Comparison of ENCODE assay signal across 18 mouse cellular contexts in the genomic region with DNA sequence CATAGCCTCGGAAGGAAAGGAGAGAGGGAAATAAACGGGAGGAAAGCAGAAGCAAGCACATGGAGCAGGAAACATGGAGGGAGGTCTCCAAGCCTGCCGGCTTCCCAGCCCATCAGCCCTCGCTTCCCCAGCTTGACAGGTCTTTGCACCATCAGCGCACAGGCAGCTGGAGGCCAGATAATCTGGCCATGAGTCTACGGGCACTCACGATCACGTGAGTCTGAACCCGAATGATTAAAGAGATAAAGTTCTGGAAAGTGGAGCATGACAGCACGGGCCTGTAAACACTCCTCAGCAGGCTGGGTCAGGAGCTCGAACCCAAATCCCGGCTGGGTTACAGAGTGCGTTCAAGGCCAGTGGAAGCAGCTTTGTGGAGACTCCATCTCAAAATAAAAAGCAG. TPM values are rescaled to one million over a fixed set of nuclear protein-coding genes. Genes with fewer than 3 reads are reported as not detected.
DNase-seq lines count a peak whose midpoint lies in the region; ATAC-seq and TF ChIP-seq lines count a peak whose summit lies in the region.
"Had no signal": no experiment of that assay in that cellular context is flagged by ENCODE, and none has a peak within 500 bp of the region (broad histone marks: within the 10 kb centered on the region; RNA-seq: fewer than 3 reads in every experiment).

No protein-coding gene starts in this region.

- 42% methylated on average over 13 of the region's 13 CpGs for WGBS in heart, embryonic 10.5 days
- WGBS in heart, adult 2 months, result 49% methylated on average over 13 of the region's 13 CpGs
- WGBS in stomach, embryonic 14.5 days, result 64% methylated on average over 13 of the region's 13 CpGs
- 73% methylated on average over 13 of the region's 13 CpGs for WGBS in stomach, postnatal 0 days

- no peak for TF ChIP-seq POLR2A in heart, adult 2 months (IDR thresholded peaks at IDR 0.05; ENCODE audit: insufficient read depth, low read depth, low read length)

- H3K9ac ChIP-seq in heart, adult 2 months (ENCODE audit: low read depth, low read length), result no peak overlapping the region
- H3K9ac ChIP-seq in stomach, embryonic 14.5 days (replicated peaks; ENCODE audit: low read depth, low read length), result no peak overlapping the region
- no peak overlapping the region for H3K9ac ChIP-seq in stomach, postnatal 0 days (ENCODE audit: low read length)
- H3K9ac ChIP-seq: hindbrain, embryonic 14.5 days; neural tube, embryonic 12.5 days had no signal

- no peaks in the 10 kb centered on the region for H3K36me3 ChIP-seq in heart, embryonic 10.5 days
- no peaks in the 10 kb centered on the region for H3K36me3 ChIP-seq in heart, adult 2 months (ENCODE audit: control insufficient read depth, insufficient read depth, low read length)
- H3K36me3 ChIP-seq in stomach, embryonic 14.5 days (ENCODE audit: control insufficient read depth, insufficient read depth, low read length), result no peaks in the 10 kb centered on the region
- no peaks in the 10 kb centered on the region for H3K36me3 ChIP-seq in stomach, postnatal 0 days (ENCODE audit: control insufficient read depth, insufficient read depth, low read length)
- H3K36me3 ChIP-seq: neural tube, embryonic 12.5 days had no signal

- no peak for TF ChIP-seq CTCF in heart, adult 2 months (IDR thresholded peaks at IDR 0.05)
- no peak for TF ChIP-seq CTCF in stomach, postnatal 0 days (IDR thresholded peaks at IDR 0.05; ENCODE audit: low read depth)

- peaks cover 38% of the 10 kb centered on the region for H3K4me1 ChIP-seq in heart, embryonic 10.5 days
- H3K4me1 ChIP-seq in heart, adult 2 months (ENCODE audit: control insufficient read depth, insufficient read depth, low read length), result no peaks in the 10 kb centered on the region
- H3K4me1 ChIP-seq in stomach, embryonic 14.5 days (ENCODE audit: control insufficient read depth, insufficient read depth, low read length), result no peaks in the 10 kb centered on the region
- H3K4me1 ChIP-seq in stomach, postnatal 0 days (replicated peaks; ENCODE audit: control insufficient read depth, insufficient read depth), result no peaks in the 10 kb centered on the region
- H3K4me1 ChIP-seq: neural tube, embryonic 12.5 days had no signal

- no peak for TF ChIP-seq EP300 in heart, adult 2 months (IDR thresholded peaks at IDR 0.05; ENCODE audit: insufficient read depth, low read depth, low read length)
- no peak for TF ChIP-seq EP300 in stomach, postnatal 0 days (optimal IDR thresholded peaks at IDR 0.05)

- DNase-seq in heart, embryonic 10.5 days (ENCODE audit: low spot score), result peak; percentile 88
- no peak for DNase-seq in heart, adult 2 months
- DNase-seq in stomach, postnatal 0 days (ENCODE audit: low spot score), result no peak
- peak; percentile 9 for DNase-seq in yolk sac, embryonic 10.5 days (ENCODE audit: low spot score)
- DNase-seq in ovary, postnatal 10 days (ENCODE audit: low spot score), result no peak
- DNase-seq in cerebellum, adult 8-10 months, result no peak
- DNase-seq: adrenal gland, postnatal 10 days; B cell, adult 2 months; gastrocnemius, adult 2 months; kidney, adult 9 months; layer of hippocampus, adult 9-11 months; lung, postnatal 10 days; midbrain, embryonic 14.5 days; thymus, postnatal 25 days had no signal

- H3K27ac ChIP-seq in heart, embryonic 10.5 days, result peak overlapping the region; percentile 79
- no peak overlapping the region for H3K27ac ChIP-seq in heart, adult 2 months
- no peak overlapping the region for H3K27ac ChIP-seq in stomach, embryonic 14.5 days (ENCODE audit: low read length)
- no peak overlapping the region for H3K27ac ChIP-seq in stomach, postnatal 0 days (replicated peaks)
- H3K27ac ChIP-seq: gastrocnemius, adult 2 months; hindbrain, embryonic 14.5 days; neural tube, embryonic 12.5 days had no signal

- intact Hi-C loops in heart, adult 2 months (cut with DNase I), result loop anchor here (5.0 kb wide), 1 partner anchor 53 kb away; no protein-coding TSS in a partner anchor

- H3K27me3 ChIP-seq in heart, embryonic 10.5 days (ENCODE audit: insufficient read depth, poor library complexity, severe bottlenecking), result peaks cover 10% of the 10 kb centered on the region; the same call in 1 of the 2 replicates
- no peaks in the 10 kb centered on the region; the same call in 1 of the 2 replicates for H3K27me3 ChIP-seq in heart, adult 2 months (ENCODE audit: control insufficient read depth, insufficient read depth, low read length)
- H3K27me3 ChIP-seq in stomach, embryonic 14.5 days (ENCODE audit: control insufficient read depth, insufficient read depth, low read length), result no peaks in the 10 kb centered on the region
- H3K27me3 ChIP-seq in stomach, postnatal 0 days (ENCODE audit: control insufficient read depth, insufficient read depth, low read length), result no peaks in the 10 kb centered on the region
- H3K27me3 ChIP-seq: neural tube, embryonic 12.5 days had no signal

- H3K79me2 ChIP-seq in heart, adult 2 months (replicated peaks; ENCODE audit: control insufficient read depth, insufficient read depth, low read length), result no peaks in the 10 kb centered on the region

- 0 out of 2 replicates have a peak overlapping the region, but pooled peaks have one; percentile 12 for H3K4me3 ChIP-seq in heart, embryonic 10.5 days
- no peak overlapping the region for H3K4me3 ChIP-seq in heart, adult 2 months
- no peak overlapping the region for H3K4me3 ChIP-seq in stomach, embryonic 14.5 days (ENCODE audit: low read depth, low read length)
- no peak overlapping the region for H3K4me3 ChIP-seq in stomach, postnatal 0 days (ENCODE audit: low read depth, low read length)
- H3K4me3 ChIP-seq: gastrocnemius, adult 2 months; neural tube, embryonic 12.5 days had no signal

- 0 out of 2 replicates have a peak, but pooled peaks have one; percentile 12 for ATAC-seq in stomach, embryonic 14.5 days (ENCODE audit: insufficient number of reproducible peaks, insufficient read depth, low FRiP score, low read depth)
- ATAC-seq in stomach, postnatal 0 days (ENCODE audit: low FRiP score, low TSS enrichment), result no peak
- ATAC-seq in erythroid progenitor cell, adult 5-6 weeks (replicated peaks; ENCODE audit: low FRiP score, poor library complexity, severe bottlenecking), result peak; percentile 30

- no peak overlapping the region for H3K4me2 ChIP-seq in stomach, embryonic 14.5 days (replicated peaks; ENCODE audit: low read depth, low read length)
- H3K4me2 ChIP-seq in stomach, postnatal 0 days (replicated peaks; ENCODE audit: low read depth), result no peak overlapping the region
- H3K4me2 ChIP-seq: hindbrain, embryonic 14.5 days; neural tube, embryonic 12.5 days had no signal

- H3K9me3 ChIP-seq in heart, embryonic 10.5 days, result no peaks in the 10 kb centered on the region
- H3K9me3 ChIP-seq in stomach, embryonic 14.5 days (ENCODE audit: control insufficient read depth, low read depth, low read length), result no peaks in the 10 kb centered on the region
- H3K9me3 ChIP-seq in stomach, postnatal 0 days (ENCODE audit: control insufficient read depth, low read length), result no peaks in the 10 kb centered on the region

RNA-seq across cellular contexts. Expression of gene Phc1, which starts 50.4 kb away (rescaled TPM):
- polyA plus RNA-seq in heart, embryonic 10.5 days (2016; fragmentation: Nextera tagmentation; extraction: Ambion mirVana), result 15.9 and 21.8 TPM in 2 replicates
- 10 to 100 TPM; 17.3 to 22.2 TPM for total RNA-seq in heart, adult 2 months (2021)
- 11.9 and 13.4 TPM in 2 replicates for polyA plus RNA-seq in heart, adult 2 months (2012; rRNA removed)
- polyA plus RNA-seq in stomach, embryonic 14.5 days (2014; fragmentation: Nextera tagmentation; extraction: Ambion mirVana), result 23.4 and 25.9 TPM in 2 replicates
- 5.3 and 6.1 TPM in 2 replicates for polyA plus RNA-seq in stomach, postnatal 0 days (2015; fragmentation: Nextera tagmentation; extraction: Ambion mirVana)
- total RNA-seq in erythroid progenitor cell, adult 5-6 weeks (2015; ENCODE audit: low replicate concordance), result 2.2 and 8.0 TPM in 2 replicates
- total RNA-seq in erythroid progenitor cell, adult 5-6 weeks (2017; ENCODE audit: low replicate concordance), result 1.0 and 1.4 TPM in 2 replicates

Comparison
In these comparisons a context has a peak if more than half of its experiments do, and no peak if none do; other contexts are left out.
1. DNase-seq: peak in heart, embryonic 10.5 days (single experiment) and yolk sac, embryonic 10.5 days (single experiment); none in heart, adult 2 months (0 of 2), stomach, postnatal 0 days (single experiment), ovary, postnatal 10 days (single experiment) and cerebellum, adult 8-10 months (single experiment).